Mouse (Mus musculus) liver, embryonic 15.5 days (tissue): ENCODE results near the gene Slc29a3. TPM values are rescaled to one million over a fixed set of nuclear protein-coding genes. Genes with fewer than 3 reads are reported as not detected.
"Not testable (repeated sequence)": the region's sequence is repeated elsewhere in the genome, so short reads cannot be mapped to it uniquely, and the experiment has no call there.

Experiments used
- ATAC-seq: fragments of 200-750 bp; cut with Nextera tagmentation; 2 replicates; pipeline ENCODE4 v1.8.0; 2017; ENCODE audit warnings: moderate number of reproducible peaks, mild to moderate bottlenecking, moderate library complexity; ENCODE audit not compliant: insufficient read depth
- H3K27ac ChIP-seq: fragments of 300-500 bp; sonication (generic); replicated peaks from 2 replicates; pipeline ENCODE4 v1.5.1; 2015; ENCODE audit warnings: mild to moderate bottlenecking, inconsistent platforms
- H3K27me3 ChIP-seq: fragments of 300-500 bp; sonication (generic); 2 replicates; pipeline ENCODE4 v1.6.1; 2015; ENCODE audit warnings: mild to moderate bottlenecking, inconsistent platforms
- H3K36me3 ChIP-seq: fragments of 300-500 bp; sonication (generic); replicated peaks from 2 replicates; pipeline ENCODE4 v1.6.1; 2015; ENCODE audit warnings: moderate library complexity, mild to moderate bottlenecking, inconsistent platforms
- H3K4me1 ChIP-seq: fragments of 300-500 bp; sonication (generic); replicated peaks from 2 replicates; pipeline ENCODE4 v1.6.1; 2015; ENCODE audit warnings: inconsistent platforms
- H3K4me2 ChIP-seq: fragments of 300-500 bp; sonication (generic); 2 replicates; pipeline ENCODE4 v1.6.1; 2015; ENCODE audit warnings: moderate library complexity, mild to moderate bottlenecking, inconsistent platforms
- H3K4me3 ChIP-seq: fragments of 300-500 bp; sonication (generic); replicated peaks from 2 replicates; pipeline ENCODE4 v1.5.1; 2015; ENCODE audit warnings: mild to moderate bottlenecking, inconsistent platforms
- H3K9ac ChIP-seq: fragments of 300-500 bp; sonication (generic); 2 replicates; pipeline ENCODE4 v1.6.1; 2015; ENCODE audit warnings: moderate library complexity, mild to moderate bottlenecking, inconsistent platforms
- H3K9me3 ChIP-seq: fragments of 300-500 bp; sonication (generic); replicated peaks from 2 replicates; pipeline ENCODE4 v1.6.1; 2016; ENCODE audit warnings: inconsistent platforms
- WGBS: fragments of 180-500 bp; shearing (Covaris S2); methylation state at CpG from one replicate; pipeline ENCODE4 v1.1.7; 2015; ENCODE audit warnings: mixed read lengths; ENCODE audit not compliant: insufficient replicate concordance; 5-methylcytosine and 5-hydroxymethylcytosine counted together
- polyA plus RNA-seq: library from polyadenylated mRNA; unstranded; fragments of >200 nt; fragmentation: Nextera tagmentation; extraction: Ambion mirVana; gene quantifications from 2 replicates; pipeline ENCODE4 v1.2.1, GENCODE M21; 2015

Slc29a3 gene
- polyA plus RNA-seq, 1 experiment from 2014 or later = 3.7 TPM

DNA sequence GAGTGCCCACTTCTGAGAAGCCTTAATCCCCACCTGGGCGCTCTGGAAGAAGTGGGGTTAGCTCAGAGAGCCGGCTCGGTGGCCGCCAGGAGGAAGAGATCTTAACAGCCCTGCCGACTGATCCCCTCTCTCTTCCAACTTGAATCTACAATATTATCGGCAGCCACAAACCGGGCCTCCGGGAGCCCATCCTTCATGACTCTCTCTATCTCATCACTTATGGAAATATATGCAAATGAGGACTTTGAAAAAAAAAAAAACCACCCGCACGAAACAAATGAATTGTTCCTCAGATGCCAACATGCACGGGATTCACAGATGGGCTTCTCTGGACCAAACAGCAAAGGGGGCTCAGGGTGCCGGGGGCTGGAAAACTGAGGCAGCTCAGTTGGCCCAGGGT, 31.0 kb downstream of the Slc29a3 start:
- Histone ChIP-seq H3K36me3 (no peaks in the 10 kb centered on the region), H3K27me3 (no peaks in the 10 kb centered on the region), H3K9me3 (no peaks in the 10 kb centered on the region), H3K9ac (no peak overlapping the region), H3K27ac (no peak overlapping the region), H3K4me1 (no peaks in the 10 kb centered on the region), H3K4me3 (no peak overlapping the region), H3K4me2 (no peak overlapping the region)
- no peak for ATAC-seq
- 62% methylated on average over 12 of the region's 12 CpGs for WGBS

GRCm38 (mm10) chr10:60720461-60720860, 32.1 kb downstream of the Slc29a3 start:
- Histone ChIP-seq H3K9me3 (no peaks in the 10 kb centered on the region), H3K4me3 (no peak overlapping the region), H3K36me3 (peaks cover 8% of the 10 kb centered on the region; the same call in 1 of the 2 replicates), H3K4me2 (no peak overlapping the region), H3K27me3 (no peaks in the 10 kb centered on the region), H3K4me1 (no peaks in the 10 kb centered on the region), H3K27ac (no peak overlapping the region), H3K9ac (no peak overlapping the region)
- 67% methylated on average over 5 of the region's 5 CpGs for WGBS
- ATAC-seq = no peak

DNA sequence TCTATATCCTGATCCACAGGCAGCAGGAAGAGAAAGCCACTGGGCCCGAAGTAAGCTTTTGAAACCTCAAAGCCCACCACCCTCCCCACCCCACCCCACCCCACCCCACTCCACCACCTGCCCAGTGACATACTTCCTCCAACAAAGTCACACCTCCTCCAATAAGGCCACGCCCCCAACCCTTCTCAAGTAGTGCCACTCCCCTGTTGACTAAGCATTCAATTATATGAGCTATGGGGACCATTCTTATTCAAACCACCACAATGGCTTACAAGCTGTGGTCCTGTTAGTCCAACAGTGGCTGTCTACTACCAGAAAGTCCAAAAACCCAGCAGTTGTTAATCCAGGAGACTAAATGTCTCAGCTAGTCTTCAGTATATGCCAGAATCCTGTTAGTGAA, 34.1 kb downstream of the Slc29a3 start:
- 50% methylated on average over 2 of the region's 2 CpGs for WGBS
- Histone ChIP-seq H3K9ac (no peak overlapping the region), H3K27ac (no peak overlapping the region), H3K4me1 (no peaks in the 10 kb centered on the region), H3K27me3 (no peaks in the 10 kb centered on the region), H3K4me2 (no peak overlapping the region), H3K4me3 (no peak overlapping the region), H3K9me3 (no peaks in the 10 kb centered on the region), H3K36me3 (peaks cover 13% of the 10 kb centered on the region; the same call in 1 of the 2 replicates)
- ATAC-seq = no peak

GRCm38 (mm10) chr10:60716449-60716848, 36.1 kb downstream of the Slc29a3 start:
- 55% methylated on average over 3 of the region's 3 CpGs for WGBS
- Histone ChIP-seq H3K4me3 (no peak overlapping the region), H3K4me1 (no peaks in the 10 kb centered on the region), H3K27ac (no peak overlapping the region), H3K9me3 (no peaks in the 10 kb centered on the region), H3K9ac (no peak overlapping the region), H3K36me3 (peaks cover 13% of the 10 kb centered on the region; the same call in 1 of the 2 replicates), H3K27me3 (no peaks in the 10 kb centered on the region), H3K4me2 (no peak overlapping the region)
- ATAC-seq = no peak; the same call in 1 of the 2 replicates

DNA sequence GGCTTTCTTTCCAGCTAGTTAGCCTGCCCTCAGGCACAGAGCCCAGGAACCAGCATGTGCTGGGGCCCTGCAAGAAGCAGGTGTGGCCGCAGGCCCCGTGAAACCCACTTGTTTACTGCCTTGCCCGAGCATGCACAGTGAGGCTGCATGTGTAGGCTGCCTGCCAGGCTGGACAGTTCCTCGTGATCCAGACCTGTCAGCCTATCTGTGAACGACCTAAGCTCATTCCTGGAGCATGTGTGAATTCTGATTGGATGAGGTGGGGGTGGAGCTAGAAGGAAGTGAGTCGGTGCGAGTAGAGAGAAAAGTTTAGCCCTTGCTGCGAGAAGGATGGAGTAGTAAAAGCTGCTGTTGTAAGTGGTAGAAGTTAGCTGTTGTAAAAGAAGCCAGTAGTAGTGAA, 40.3 kb downstream of the Slc29a3 start:
- ATAC-seq, H3K27ac ChIP-seq, H3K4me3 ChIP-seq, H3K9ac ChIP-seq, H3K4me1 ChIP-seq, H3K4me2 ChIP-seq, H3K9me3 ChIP-seq, H3K27me3 ChIP-seq: not testable (repeated sequence)
- 49% methylated on average over 8 of the region's 8 CpGs for WGBS
- H3K36me3 ChIP-seq = peaks cover 13% of the 10 kb centered on the region; the same call in 1 of the 2 replicates

DNA sequence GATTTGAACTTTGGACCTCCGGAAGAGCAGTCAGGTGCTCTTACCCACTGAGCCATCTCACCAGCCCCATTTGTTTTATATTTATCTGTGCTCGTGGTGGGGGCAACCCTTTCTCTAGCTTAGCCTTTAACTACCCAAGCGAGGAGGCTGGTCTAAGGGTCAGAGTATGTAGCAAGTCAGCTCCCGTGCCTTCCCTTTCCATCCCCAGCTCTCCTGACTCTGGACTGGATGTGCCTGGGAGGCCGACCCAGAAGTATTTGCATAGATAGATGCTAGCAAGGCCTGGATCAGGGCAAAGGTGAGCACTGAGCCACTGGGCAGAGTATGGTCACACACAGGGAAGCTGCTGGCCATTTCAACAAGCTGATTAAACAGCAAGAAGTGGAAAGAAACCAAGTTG, 43.8 kb downstream of the Slc29a3 start:
- no peaks in the 10 kb centered on the region for H3K27me3 ChIP-seq
- no peak overlapping the region for H3K27ac ChIP-seq
- H3K9me3 ChIP-seq = no peaks in the 10 kb centered on the region
- H3K4me3 ChIP-seq = no peak overlapping the region
- ATAC-seq = peak; percentile 70
- H3K4me2 ChIP-seq = no peak overlapping the region
- 52% methylated on average over 5 of the region's 5 CpGs for WGBS
- H3K9ac ChIP-seq = no peak overlapping the region
- no peaks in the 10 kb centered on the region for H3K4me1 ChIP-seq
- H3K36me3 ChIP-seq = no peaks in the 10 kb centered on the region

GRCm38 (mm10) chr10:60706268-60706667, 46.3 kb downstream of the Slc29a3 start:
- 44% methylated on average over 4 of the region's 4 CpGs for WGBS
- Histone ChIP-seq H3K4me1 (no peaks in the 10 kb centered on the region), H3K27me3 (no peaks in the 10 kb centered on the region), H3K9ac (no peak overlapping the region), H3K4me3 (no peak overlapping the region), H3K9me3 (no peaks in the 10 kb centered on the region), H3K4me2 (no peak overlapping the region), H3K27ac (no peak overlapping the region), H3K36me3 (no peaks in the 10 kb centered on the region)
- ATAC-seq = no peak

DNA sequence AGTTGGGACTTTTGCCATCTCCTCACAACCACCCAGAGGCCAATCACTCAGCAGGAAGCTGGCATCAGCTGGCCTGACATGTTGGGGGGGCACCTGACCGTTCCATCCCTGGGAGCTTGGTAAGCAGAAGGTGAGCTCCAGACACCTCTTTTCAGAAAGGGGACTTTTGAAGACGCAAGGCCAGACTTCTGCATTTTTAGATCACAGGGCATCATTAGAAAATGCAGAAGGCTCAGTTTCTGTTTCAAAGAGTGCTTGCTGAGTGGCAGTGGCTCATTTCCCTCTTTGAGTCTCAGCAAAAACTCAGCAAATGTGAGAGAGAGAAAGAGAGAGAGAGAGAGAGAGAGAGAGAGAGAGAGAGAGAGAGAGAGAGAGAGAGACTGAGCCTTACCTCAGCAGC, 47.5 kb downstream of the Slc29a3 start:
- Histone ChIP-seq H3K36me3 (no peaks in the 10 kb centered on the region), H3K27me3 (no peaks in the 10 kb centered on the region), H3K9ac (no peak overlapping the region), H3K27ac (no peak overlapping the region), H3K4me3 (no peak overlapping the region), H3K9me3 (no peaks in the 10 kb centered on the region), H3K4me1 (no peaks in the 10 kb centered on the region), H3K4me2 (no peak overlapping the region)
- no peak for ATAC-seq
- WGBS = 37% methylated on average over 2 of the region's 2 CpGs

GRCm38 (mm10) chr10:60697775-60698174, 54.8 kb downstream of the Slc29a3 start:
- Histone ChIP-seq H3K9ac (no peak overlapping the region), H3K27ac (no peak overlapping the region), H3K9me3 (no peaks in the 10 kb centered on the region), H3K36me3 (no peaks in the 10 kb centered on the region), H3K4me2 (no peak overlapping the region), H3K4me3 (no peak overlapping the region), H3K4me1 (no peaks in the 10 kb centered on the region), H3K27me3 (0 out of 2 replicates have a peak, but pooled peaks cover 15% of the 10 kb centered on the region)
- ATAC-seq = no peak
- 68% methylated on average over 6 of the region's 6 CpGs for WGBS

GRCm38 (mm10) chr10:60696975-60697374, 55.6 kb downstream of the Slc29a3 start:
- no peak for ATAC-seq
- Histone ChIP-seq H3K27me3 (0 out of 2 replicates have a peak, but pooled peaks cover 15% of the 10 kb centered on the region), H3K4me3 (no peak overlapping the region), H3K4me2 (no peak overlapping the region), H3K9ac (no peak overlapping the region), H3K4me1 (no peaks in the 10 kb centered on the region), H3K27ac (no peak overlapping the region), H3K9me3 (no peaks in the 10 kb centered on the region), H3K36me3 (no peaks in the 10 kb centered on the region)
- WGBS = 12% methylated on average over 5 of the region's 5 CpGs

DNA sequence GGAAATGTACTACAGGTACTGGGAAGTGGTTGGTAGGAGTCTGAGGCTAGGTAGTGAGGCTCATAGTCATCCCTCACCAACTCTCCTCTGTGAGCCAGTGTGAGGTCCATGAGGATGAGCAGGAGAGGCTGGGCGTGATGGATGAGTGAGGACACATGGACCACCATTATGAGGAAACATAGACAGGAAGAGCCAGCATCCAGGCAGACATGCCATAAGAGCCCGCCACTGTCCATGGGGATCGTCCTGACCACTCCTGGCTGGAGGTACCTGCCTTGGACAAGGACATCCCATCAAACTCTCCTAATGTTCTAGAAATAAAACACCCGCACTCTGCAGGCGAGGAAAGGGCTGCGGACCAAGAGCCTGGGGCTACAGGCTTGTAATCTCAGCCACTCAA, 56.2 kb downstream of the Slc29a3 start, which contains the start of gene Cdh23:
Gene Cdh23, minus strand, starts transcription at position 101 of the 400 bp plus-strand sequence.
- WGBS = 71% methylated on average over 6 of the region's 6 CpGs
- Histone ChIP-seq H3K9ac (no peak within 1 kb of the TSS), H3K27me3 (0 out of 2 replicates have a peak, but pooled peaks cover 15% of the 10 kb centered on the region), H3K27ac (no peak within 1 kb of the TSS), H3K4me2 (no peak within 1 kb of the TSS), H3K9me3 (no peaks in the 10 kb centered on the region), H3K4me1 (no peaks in the 10 kb centered on the region), H3K36me3 (no peaks in the 10 kb centered on the region), H3K4me3 (no peak within 1 kb of the TSS)
- ATAC-seq = no peak
